Mouse (Mus musculus) myocyte (in vitro differentiated cells): ENCODE data around the gene St3gal4.

Experiments
- E2F4 ChIP-seq: IDR thresholded peaks from one replicate; pipeline ENCODE4 v1.6.1; 2011; ENCODE audit warnings: mild to moderate bottlenecking, control low read depth, moderate library complexity; ENCODE audit not compliant: insufficient read depth
- POLR2A ChIP-seq: IDR thresholded peaks from one replicate; pipeline ENCODE4 v1.6.1; 2011; ENCODE audit warnings: low read depth, mild to moderate bottlenecking, control low read depth, moderate library complexity; ENCODE audit not compliant: insufficient read length

DNA sequence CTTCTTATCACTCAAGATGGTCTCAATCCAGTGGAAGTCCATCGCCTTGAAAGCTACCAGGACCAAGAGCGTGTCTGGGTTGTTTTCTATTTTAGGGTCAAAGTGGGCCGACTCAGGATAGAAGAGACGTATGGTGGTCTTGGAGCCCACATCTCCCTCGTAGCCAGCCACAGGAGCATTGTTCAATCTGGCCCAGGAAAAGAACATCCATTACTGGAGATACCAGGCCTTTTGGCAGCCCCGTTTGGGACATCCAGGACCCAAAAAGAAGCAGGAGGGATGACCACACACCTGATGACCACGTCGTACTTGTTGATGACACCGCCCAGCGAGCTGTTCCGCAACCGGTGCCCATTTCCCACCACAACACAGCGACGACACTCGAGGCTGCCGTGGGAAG lies 66.0 kb downstream of the St3gal4 start:
- TF ChIP-seq E2F4 = no peak
- TF ChIP-seq POLR2A = no peak
